Mouse (Mus musculus) brain, embryonic 14.5 days (tissue): ENCODE data around the gene Cald1.

Experiments
- CTCF ChIP-seq: fragments of 200-500 bp; IDR thresholded peaks from 2 replicates; pipeline ENCODE4 v1.5.1; 2012; ENCODE audit warnings: inconsistent platforms, mild to moderate bottlenecking, moderate library complexity, borderline replicate concordance; ENCODE audit not compliant: insufficient read depth, insufficient read length; ENCODE audit errors: extremely low read depth
- POLR2A ChIP-seq: fragments of 200-500 bp; IDR thresholded peaks from 2 replicates; pipeline ENCODE4 v1.6.1; 2012; ENCODE audit warnings: mild to moderate bottlenecking, inconsistent platforms, borderline replicate concordance; ENCODE audit not compliant: poor library complexity, insufficient read depth, insufficient read length, severe bottlenecking; ENCODE audit errors: extremely low read depth

- TF ChIP-seq CTCF (no peak), POLR2A (no peak)
Measured at GRCm38 (mm10) chr6:34664749-34665148, 66.4 kb downstream of the Cald1 start.
